Mouse (Mus musculus): Measurements from ENCODE around the gene Fndc11. TPM values are rescaled to one million over a fixed set of nuclear protein-coding genes. Genes with fewer than 3 reads are reported as not detected.
"Not testable (repeated sequence)": the region's sequence is repeated elsewhere in the genome, so short reads cannot be mapped to it uniquely, and the experiment has no call there.

The Fndc11 gene
- polyA plus RNA-seq, 1 experiment from 2014 or later: 0.58 TPM

- 71% methylated on average over 1 of the region's 1 CpGs for WGBS
- Histone ChIP-seq H3K4me2 (replicated peaks; ENCODE audit: low read depth, low read length) (no peak overlapping the region), H3K9me3 (ENCODE audit: control insufficient read depth, low read length) (no peaks in the 10 kb centered on the region), H3K4me1 (ENCODE audit: control insufficient read depth, insufficient read depth, low read length) (peaks cover 6% of the 10 kb centered on the region; the same call in 1 of the 2 replicates), H3K4me3 (ENCODE audit: low read length) (no peak overlapping the region), H3K27me3 (ENCODE audit: control insufficient read depth, insufficient read depth, low read length) (no peaks in the 10 kb centered on the region), H3K27ac (ENCODE audit: low read depth, low read length) (no peak overlapping the region), H3K36me3 (ENCODE audit: control insufficient read depth, insufficient read depth, low read length) (peaks cover 13% of the 10 kb centered on the region; the same call in 1 of the 2 replicates), H3K9ac (ENCODE audit: low read depth, low read length) (no peak overlapping the region)
- ATAC-seq (ENCODE audit: low FRiP score, low TSS enrichment): no peak
Measured at GRCm38 (mm10) chr2:181189321-181189720, 30.5 kb upstream of the Fndc11 start.

- 81% methylated on average over 4 of the region's 4 CpGs for WGBS
- not testable (repeated sequence) for H3K4me3 ChIP-seq (ENCODE audit: low read length); H3K9ac ChIP-seq (ENCODE audit: low read depth, low read length)
Measured at GRCm38 (mm10) chr2:181191385-181191784, 28.4 kb upstream of the Fndc11 start.

GRCm38 (mm10) chr2:181191936-181192335 lies 27.9 kb upstream of the Fndc11 start:
- Histone ChIP-seq H3K9ac (ENCODE audit: low read depth, low read length) (no peak overlapping the region), H3K27me3 (ENCODE audit: control insufficient read depth, insufficient read depth, low read length) (no peaks in the 10 kb centered on the region)
- no peak for ATAC-seq (ENCODE audit: low FRiP score, low TSS enrichment)

More at GRCm38 (mm10) chr2:181191385-181191784, 28.4 kb upstream of the Fndc11 start:
- not testable (repeated sequence) for ATAC-seq (ENCODE audit: low FRiP score, low TSS enrichment); H3K27me3 ChIP-seq (ENCODE audit: control insufficient read depth, insufficient read depth, low read length); H3K9me3 ChIP-seq (ENCODE audit: control insufficient read depth, low read length); H3K4me2 ChIP-seq (replicated peaks; ENCODE audit: low read depth, low read length); H3K4me1 ChIP-seq (ENCODE audit: control insufficient read depth, insufficient read depth, low read length); H3K27ac ChIP-seq (ENCODE audit: low read depth, low read length)
- peaks cover 13% of the 10 kb centered on the region; the same call in 1 of the 2 replicates for H3K36me3 ChIP-seq (ENCODE audit: control insufficient read depth, insufficient read depth, low read length)

GRCm38 (mm10) chr2:181193044-181193443 lies 26.8 kb upstream of the Fndc11 start:
- H3K9me3 ChIP-seq (ENCODE audit: control insufficient read depth, low read length): no peaks in the 10 kb centered on the region
- no peak overlapping the region for H3K4me2 ChIP-seq (replicated peaks; ENCODE audit: low read depth, low read length)
- H3K4me1 ChIP-seq (ENCODE audit: control insufficient read depth, insufficient read depth, low read length): peaks cover 6% of the 10 kb centered on the region; the same call in 1 of the 2 replicates
- ATAC-seq (ENCODE audit: low FRiP score, low TSS enrichment): no peak
- no peak overlapping the region for H3K27ac ChIP-seq (ENCODE audit: low read depth, low read length)
- peaks cover 13% of the 10 kb centered on the region; the same call in 1 of the 2 replicates for H3K36me3 ChIP-seq (ENCODE audit: control insufficient read depth, insufficient read depth, low read length)
- WGBS: 70% methylated on average over 3 of the region's 3 CpGs
- no peaks in the 10 kb centered on the region for H3K27me3 ChIP-seq (ENCODE audit: control insufficient read depth, insufficient read depth, low read length)
- no peak overlapping the region for H3K9ac ChIP-seq (ENCODE audit: low read depth, low read length)
- no peak overlapping the region for H3K4me3 ChIP-seq (ENCODE audit: low read length)

More at GRCm38 (mm10) chr2:181191936-181192335, 27.9 kb upstream of the Fndc11 start:
- Histone ChIP-seq H3K4me1 (ENCODE audit: control insufficient read depth, insufficient read depth, low read length) (peaks cover 6% of the 10 kb centered on the region; the same call in 1 of the 2 replicates), H3K4me3 (ENCODE audit: low read length) (no peak overlapping the region), H3K27ac (ENCODE audit: low read depth, low read length) (no peak overlapping the region), H3K4me2 (replicated peaks; ENCODE audit: low read depth, low read length) (no peak overlapping the region), H3K9me3 (ENCODE audit: control insufficient read depth, low read length) (no peaks in the 10 kb centered on the region), H3K36me3 (ENCODE audit: control insufficient read depth, insufficient read depth, low read length) (peaks cover 13% of the 10 kb centered on the region; the same call in 1 of the 2 replicates)
- WGBS: 73% methylated on average over 4 of the region's 4 CpGs

- Histone ChIP-seq H3K9ac (ENCODE audit: low read depth, low read length) (no peak overlapping the region), H3K36me3 (ENCODE audit: control insufficient read depth, insufficient read depth, low read length) (no peaks in the 10 kb centered on the region), H3K4me2 (replicated peaks; ENCODE audit: low read depth, low read length) (no peak overlapping the region), H3K27ac (ENCODE audit: low read depth, low read length) (no peak overlapping the region), H3K4me1 (ENCODE audit: control insufficient read depth, insufficient read depth, low read length) (no peaks in the 10 kb centered on the region), H3K4me3 (ENCODE audit: low read length) (no peak overlapping the region), H3K9me3 (ENCODE audit: control insufficient read depth, low read length) (no peaks in the 10 kb centered on the region), H3K27me3 (ENCODE audit: control insufficient read depth, insufficient read depth, low read length) (no peaks in the 10 kb centered on the region)
- no peak for ATAC-seq (ENCODE audit: low FRiP score, low TSS enrichment)
- 87% methylated on average over 4 of the region's 4 CpGs for WGBS
Measured at GRCm38 (mm10) chr2:181196628-181197300, 23.0 kb upstream of the Fndc11 start.

- H3K4me1 ChIP-seq (ENCODE audit: control insufficient read depth, insufficient read depth, low read length): no peaks in the 10 kb centered on the region
- H3K4me3 ChIP-seq (ENCODE audit: low read length): no peak overlapping the region
- H3K9me3 ChIP-seq (ENCODE audit: control insufficient read depth, low read length): no peaks in the 10 kb centered on the region
- no peak overlapping the region for H3K9ac ChIP-seq (ENCODE audit: low read depth, low read length)
- no peak for ATAC-seq (ENCODE audit: low FRiP score, low TSS enrichment)
- no peak overlapping the region for H3K4me2 ChIP-seq (replicated peaks; ENCODE audit: low read depth, low read length)
- H3K27ac ChIP-seq (ENCODE audit: low read depth, low read length): no peak overlapping the region
- 71% methylated on average over 3 of the region's 3 CpGs for WGBS
- H3K27me3 ChIP-seq (ENCODE audit: control insufficient read depth, insufficient read depth, low read length): no peaks in the 10 kb centered on the region
- H3K36me3 ChIP-seq (ENCODE audit: control insufficient read depth, insufficient read depth, low read length): no peaks in the 10 kb centered on the region
Measured at GRCm38 (mm10) chr2:181201606-181202005, 18.2 kb upstream of the Fndc11 start.

GRCm38 (mm10) chr2:181202422-181202821 lies 17.4 kb upstream of the Fndc11 start, which contains the start of gene Ptk6:
Ptk6 (minus strand) TSS chr2:181202789.
- no peak within 1 kb of the TSS for H3K27ac ChIP-seq (ENCODE audit: low read depth, low read length)
- no peaks in the 10 kb centered on the region for H3K36me3 ChIP-seq (ENCODE audit: control insufficient read depth, insufficient read depth, low read length)
- no peaks in the 10 kb centered on the region for H3K4me1 ChIP-seq (ENCODE audit: control insufficient read depth, insufficient read depth, low read length)
- no peak within 1 kb of the TSS for H3K4me2 ChIP-seq (replicated peaks; ENCODE audit: low read depth, low read length)
- no peak for ATAC-seq (ENCODE audit: low FRiP score, low TSS enrichment)
- H3K9me3 ChIP-seq (ENCODE audit: control insufficient read depth, low read length): no peaks in the 10 kb centered on the region
- H3K9ac ChIP-seq (ENCODE audit: low read depth, low read length): no peak within 1 kb of the TSS
- H3K4me3 ChIP-seq (ENCODE audit: low read length): no peak within 1 kb of the TSS
- 96% methylated on average over 3 of the region's 3 CpGs for WGBS
- no peaks in the 10 kb centered on the region for H3K27me3 ChIP-seq (ENCODE audit: control insufficient read depth, insufficient read depth, low read length)

- ATAC-seq (ENCODE audit: low FRiP score, low TSS enrichment): no peak
- Histone ChIP-seq H3K27me3 (ENCODE audit: control insufficient read depth, insufficient read depth, low read length) (no peaks in the 10 kb centered on the region), H3K36me3 (ENCODE audit: control insufficient read depth, insufficient read depth, low read length) (no peaks in the 10 kb centered on the region), H3K9me3 (ENCODE audit: control insufficient read depth, low read length) (no peaks in the 10 kb centered on the region), H3K4me1 (ENCODE audit: control insufficient read depth, insufficient read depth, low read length) (no peaks in the 10 kb centered on the region), H3K27ac (ENCODE audit: low read depth, low read length) (no peak overlapping the region), H3K4me2 (replicated peaks; ENCODE audit: low read depth, low read length) (no peak overlapping the region), H3K9ac (ENCODE audit: low read depth, low read length) (no peak overlapping the region), H3K4me3 (ENCODE audit: low read length) (no peak overlapping the region)
- 75% methylated on average over 6 of the region's 6 CpGs for WGBS
Measured at GRCm38 (mm10) chr2:181202886-181203285, 16.9 kb upstream of the Fndc11 start.

GRCm38 (mm10) chr2:181205678-181206077 lies 14.1 kb upstream of the Fndc11 start:
- WGBS: 82% methylated on average over 5 of the region's 5 CpGs
- Histone ChIP-seq H3K4me2 (replicated peaks; ENCODE audit: low read depth, low read length) (no peak overlapping the region), H3K4me1 (ENCODE audit: control insufficient read depth, insufficient read depth, low read length) (no peaks in the 10 kb centered on the region), H3K27me3 (ENCODE audit: control insufficient read depth, insufficient read depth, low read length) (no peaks in the 10 kb centered on the region), H3K27ac (ENCODE audit: low read depth, low read length) (no peak overlapping the region), H3K9ac (ENCODE audit: low read depth, low read length) (no peak overlapping the region), H3K36me3 (ENCODE audit: control insufficient read depth, insufficient read depth, low read length) (no peaks in the 10 kb centered on the region), H3K9me3 (ENCODE audit: control insufficient read depth, low read length) (no peaks in the 10 kb centered on the region), H3K4me3 (ENCODE audit: low read length) (no peak overlapping the region)
- ATAC-seq (ENCODE audit: low FRiP score, low TSS enrichment): no peak
